Mouse (Mus musculus): Measurements from ENCODE around the gene Dennd1b. TPM values are rescaled to one million over a fixed set of nuclear protein-coding genes. Genes with fewer than 3 reads are reported as not detected.

Dennd1b gene
- polyA plus RNA-seq, 1 experiment from 2014 or later = 10.9 TPM

DNA sequence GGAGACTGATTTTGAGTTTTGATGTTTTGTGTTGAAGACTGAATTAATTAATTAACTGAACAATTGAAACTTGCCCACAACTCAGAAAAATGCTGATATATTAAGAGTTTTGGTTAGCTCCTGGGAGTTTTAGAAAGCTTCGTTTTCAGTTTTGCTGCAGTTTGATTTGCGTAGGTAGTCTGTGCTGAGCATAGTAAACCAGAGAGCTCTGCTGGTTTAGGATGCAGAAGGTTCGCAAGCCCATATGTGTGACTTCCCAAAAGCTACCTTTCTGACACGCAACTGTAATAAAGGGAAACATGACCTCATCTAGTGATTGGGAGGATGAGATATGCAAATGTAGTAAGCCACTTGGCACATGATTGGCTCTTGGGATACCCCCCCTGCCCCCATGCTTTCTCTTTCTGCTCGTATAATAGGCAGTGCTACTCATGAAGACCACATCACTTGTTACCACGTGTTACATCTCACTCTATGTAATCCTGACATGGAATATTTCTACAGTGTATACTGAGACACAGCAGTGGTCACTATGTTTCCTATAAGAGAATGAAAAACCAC is 23.6 kb upstream of the Dennd1b start:
- WGBS = 75% methylated on average over 6 of the region's 6 CpGs
- no peak overlapping the region for H3K27ac ChIP-seq
- no peak for ATAC-seq (ENCODE audit: low FRiP score)

DNA sequence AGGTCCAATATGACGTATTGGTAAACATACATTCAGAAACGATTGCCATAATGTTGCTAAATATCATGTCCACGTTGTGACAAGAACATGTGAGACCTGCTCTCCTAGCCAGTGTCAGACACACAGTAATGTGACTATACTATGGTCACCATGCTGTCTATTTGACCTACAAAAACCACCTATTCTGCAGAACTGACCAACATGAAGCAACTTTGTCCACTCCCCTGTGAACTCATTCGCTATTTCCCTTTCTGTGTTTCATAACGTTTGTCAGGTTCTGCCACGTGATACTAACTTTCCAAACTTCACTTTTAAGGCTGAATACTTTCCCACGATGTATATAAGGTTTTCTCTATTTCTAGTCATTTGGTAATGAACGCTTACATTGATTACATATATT is 22.8 kb upstream of the Dennd1b start:
- no peak overlapping the region for H3K27ac ChIP-seq
- WGBS = 91% methylated on average over 8 of the region's 8 CpGs
- no peak for ATAC-seq (ENCODE audit: low FRiP score)

More for the DNA sequence above, 23.6 kb upstream of the Dennd1b start:
- Histone ChIP-seq H3K4me3 (no peak overlapping the region), H3K36me3 (no peaks in the 10 kb centered on the region), H3K9ac (no peak overlapping the region), H3K27me3 (no peaks in the 10 kb centered on the region), H3K9me3 (replicated peaks) (no peaks in the 10 kb centered on the region), H3K4me1 (no peaks in the 10 kb centered on the region), H3K4me2 (replicated peaks) (no peak overlapping the region)

DNA sequence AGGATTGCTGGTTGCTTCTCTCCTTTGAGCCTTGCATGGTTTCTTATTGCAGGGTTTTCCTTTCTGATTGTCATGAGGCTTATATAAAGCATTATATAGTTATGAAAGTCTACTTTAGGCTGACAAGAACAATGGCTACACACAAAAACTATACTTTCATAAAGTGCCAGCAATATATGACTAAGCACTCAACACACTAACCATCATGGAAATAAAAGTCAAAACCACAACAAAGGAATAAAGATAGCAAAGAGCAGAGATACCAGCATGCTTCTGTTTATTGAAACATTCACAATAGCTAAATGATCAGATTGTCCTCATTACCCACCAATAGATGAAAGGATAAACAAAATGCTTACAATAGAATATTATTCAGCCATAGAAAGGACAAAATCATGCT is 11.1 kb upstream of the Dennd1b start:
- H3K27me3 ChIP-seq = no peaks in the 10 kb centered on the region
- peaks cover 3% of the 10 kb centered on the region; the same call in 1 of the 2 replicates for H3K4me1 ChIP-seq
- H3K4me2 ChIP-seq (replicated peaks) = no peak overlapping the region
- ATAC-seq (ENCODE audit: low FRiP score) = no peak
- H3K27ac ChIP-seq = no peak overlapping the region
- no peak overlapping the region for H3K9ac ChIP-seq
- H3K9me3 ChIP-seq (replicated peaks) = no peaks in the 10 kb centered on the region
- H3K36me3 ChIP-seq = no peaks in the 10 kb centered on the region
- no peak overlapping the region for H3K4me3 ChIP-seq

More for the DNA sequence above, 22.8 kb upstream of the Dennd1b start:
- Histone ChIP-seq H3K4me1 (no peaks in the 10 kb centered on the region), H3K4me3 (no peak overlapping the region), H3K36me3 (no peaks in the 10 kb centered on the region), H3K9ac (no peak overlapping the region), H3K4me2 (replicated peaks) (no peak overlapping the region), H3K27me3 (no peaks in the 10 kb centered on the region), H3K9me3 (replicated peaks) (no peaks in the 10 kb centered on the region)

DNA sequence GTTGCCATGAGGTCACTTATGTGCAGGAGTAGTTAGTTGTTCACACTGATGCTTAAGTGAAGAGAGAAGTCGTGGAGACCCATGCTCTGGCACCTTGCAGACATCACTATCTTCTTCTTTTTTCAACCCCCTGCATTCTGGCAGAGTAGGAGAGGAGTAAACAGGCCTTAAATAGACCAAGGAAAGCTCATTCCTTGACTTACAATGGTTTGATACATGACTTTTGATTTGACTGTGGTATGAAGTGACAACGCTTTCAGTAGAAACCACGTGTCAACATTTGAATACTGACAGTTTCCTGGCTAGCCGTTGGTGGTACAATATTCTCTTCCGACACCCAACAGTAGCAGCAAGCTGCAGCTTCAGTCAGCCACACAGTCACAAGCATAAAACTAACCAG is 8.3 kb upstream of the Dennd1b start:
- Histone ChIP-seq H3K4me1 (peaks cover 3% of the 10 kb centered on the region; the same call in 1 of the 2 replicates), H3K9ac (no peak overlapping the region), H3K27ac (no peak overlapping the region), H3K4me3 (no peak overlapping the region), H3K36me3 (no peaks in the 10 kb centered on the region), H3K9me3 (replicated peaks) (no peaks in the 10 kb centered on the region), H3K4me2 (replicated peaks) (no peak overlapping the region), H3K27me3 (no peaks in the 10 kb centered on the region)
- 89% methylated on average over 5 of the region's 5 CpGs for WGBS
- no peak for ATAC-seq (ENCODE audit: low FRiP score)

DNA sequence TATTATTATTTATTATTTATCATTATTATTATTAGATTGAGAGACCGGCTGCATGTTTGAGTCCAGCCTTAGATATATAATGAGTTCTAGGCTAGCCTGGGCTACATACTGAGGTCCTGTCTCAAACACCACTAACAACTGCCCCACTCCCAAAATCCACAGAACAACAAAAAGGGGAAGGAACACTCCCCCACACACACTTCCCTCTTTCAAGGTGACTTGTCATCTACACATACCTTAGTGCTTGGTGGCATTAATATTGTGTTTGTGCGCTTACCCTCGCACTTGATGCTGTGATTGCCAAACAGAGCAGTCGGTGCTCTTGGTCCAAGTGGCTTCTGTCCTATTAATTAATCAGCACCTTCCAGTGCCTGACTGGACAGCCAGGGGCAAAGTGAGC is 7.8 kb upstream of the Dennd1b start:
- no peaks in the 10 kb centered on the region for H3K9me3 ChIP-seq (replicated peaks)
- H3K27me3 ChIP-seq = no peaks in the 10 kb centered on the region
- no peak overlapping the region for H3K9ac ChIP-seq
- WGBS = 92% methylated on average over 4 of the region's 4 CpGs
- H3K4me2 ChIP-seq (replicated peaks) = no peak overlapping the region
- no peak overlapping the region for H3K4me3 ChIP-seq
- ATAC-seq (ENCODE audit: low FRiP score) = no peak
- H3K4me1 ChIP-seq = peaks cover 3% of the 10 kb centered on the region; the same call in 1 of the 2 replicates
- no peak overlapping the region for H3K27ac ChIP-seq
- no peaks in the 10 kb centered on the region for H3K36me3 ChIP-seq

DNA sequence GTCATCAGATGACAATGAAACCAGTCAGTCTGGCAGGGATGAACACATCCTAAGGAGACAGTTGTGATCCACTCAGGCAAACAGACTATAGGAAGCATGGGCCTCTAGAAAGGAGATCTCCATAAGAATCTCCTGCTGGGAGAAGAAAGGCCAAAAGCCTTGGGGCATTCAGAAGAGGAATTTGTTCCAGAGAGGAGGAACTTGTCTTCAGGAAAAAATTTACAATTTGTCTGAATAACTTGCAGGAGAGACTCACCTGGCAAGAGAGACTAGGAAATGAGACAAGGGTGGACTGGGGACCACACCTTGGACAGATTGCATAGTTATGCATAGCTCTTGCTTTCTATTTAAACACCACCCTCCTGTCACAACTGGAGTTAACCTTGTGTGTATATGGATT is 6.7 kb upstream of the Dennd1b start:
- no peaks in the 10 kb centered on the region for H3K9me3 ChIP-seq (replicated peaks)
- ATAC-seq (ENCODE audit: low FRiP score) = no peak

DNA sequence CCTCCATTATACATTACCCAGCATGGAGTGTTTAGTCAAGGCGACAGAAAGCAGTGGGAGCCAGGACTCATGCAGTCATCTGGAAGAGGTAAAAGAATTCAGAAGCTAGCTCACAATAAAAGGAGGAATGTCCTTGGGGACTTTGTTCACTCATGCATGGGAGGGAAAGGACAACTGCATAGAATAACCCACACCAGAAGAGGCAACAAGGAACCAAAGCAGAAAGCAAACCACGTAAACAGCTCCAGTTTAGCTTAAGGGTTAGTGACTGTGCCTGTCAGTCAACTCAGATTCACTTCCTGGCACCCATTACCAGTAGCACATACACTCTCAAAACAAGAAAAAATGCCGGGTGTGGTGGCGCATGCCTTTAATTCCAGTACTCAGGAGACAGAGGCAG is 6.1 kb upstream of the Dennd1b start:
- H3K27me3 ChIP-seq = no peaks in the 10 kb centered on the region
- H3K9ac ChIP-seq = no peak overlapping the region
- H3K36me3 ChIP-seq = no peaks in the 10 kb centered on the region
- H3K27ac ChIP-seq = no peak overlapping the region
- no peak for ATAC-seq (ENCODE audit: low FRiP score)
- no peak overlapping the region for H3K4me2 ChIP-seq (replicated peaks)
- H3K4me3 ChIP-seq = no peak overlapping the region
- peaks cover 3% of the 10 kb centered on the region; the same call in 1 of the 2 replicates for H3K4me1 ChIP-seq
- H3K9me3 ChIP-seq (replicated peaks) = no peaks in the 10 kb centered on the region
- 39% methylated on average over 4 of the region's 4 CpGs for WGBS

More for the DNA sequence above, 6.7 kb upstream of the Dennd1b start:
- peaks cover 3% of the 10 kb centered on the region; the same call in 1 of the 2 replicates for H3K4me1 ChIP-seq
- H3K27me3 ChIP-seq = no peaks in the 10 kb centered on the region
- H3K4me3 ChIP-seq = no peak overlapping the region
- no peak overlapping the region for H3K27ac ChIP-seq
- no peak overlapping the region for H3K4me2 ChIP-seq (replicated peaks)
- no peaks in the 10 kb centered on the region for H3K36me3 ChIP-seq
- H3K9ac ChIP-seq = no peak overlapping the region

DNA sequence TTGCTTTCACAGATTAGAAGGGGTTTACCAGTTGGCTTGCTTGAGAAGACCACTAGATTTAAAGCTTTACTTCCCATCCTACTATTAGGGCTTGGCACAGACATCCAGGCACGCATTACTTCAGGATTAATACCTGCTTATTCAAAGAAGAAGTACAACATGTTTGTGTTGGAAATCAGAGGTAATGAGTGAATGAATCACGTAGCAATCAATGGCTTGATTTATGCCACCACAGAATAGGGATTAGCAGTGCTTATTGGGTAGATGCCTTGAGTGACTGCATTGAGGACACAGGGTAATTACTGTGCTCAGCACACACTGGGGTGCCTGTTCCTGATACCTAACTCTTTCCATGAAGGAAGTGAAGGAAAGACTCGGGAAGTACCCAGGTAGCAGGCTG is 4.4 kb upstream of the Dennd1b start:
- H3K36me3 ChIP-seq = no peaks in the 10 kb centered on the region
- no peak overlapping the region for H3K9ac ChIP-seq
- 78% methylated on average over 3 of the region's 3 CpGs for WGBS
- peaks cover 8% of the 10 kb centered on the region for H3K4me1 ChIP-seq
- no peak overlapping the region for H3K4me3 ChIP-seq
- H3K27me3 ChIP-seq = no peaks in the 10 kb centered on the region
- no peak overlapping the region for H3K4me2 ChIP-seq (replicated peaks)
- ATAC-seq (ENCODE audit: low FRiP score) = no peak
- H3K27ac ChIP-seq = no peak overlapping the region
- no peaks in the 10 kb centered on the region for H3K9me3 ChIP-seq (replicated peaks)

DNA sequence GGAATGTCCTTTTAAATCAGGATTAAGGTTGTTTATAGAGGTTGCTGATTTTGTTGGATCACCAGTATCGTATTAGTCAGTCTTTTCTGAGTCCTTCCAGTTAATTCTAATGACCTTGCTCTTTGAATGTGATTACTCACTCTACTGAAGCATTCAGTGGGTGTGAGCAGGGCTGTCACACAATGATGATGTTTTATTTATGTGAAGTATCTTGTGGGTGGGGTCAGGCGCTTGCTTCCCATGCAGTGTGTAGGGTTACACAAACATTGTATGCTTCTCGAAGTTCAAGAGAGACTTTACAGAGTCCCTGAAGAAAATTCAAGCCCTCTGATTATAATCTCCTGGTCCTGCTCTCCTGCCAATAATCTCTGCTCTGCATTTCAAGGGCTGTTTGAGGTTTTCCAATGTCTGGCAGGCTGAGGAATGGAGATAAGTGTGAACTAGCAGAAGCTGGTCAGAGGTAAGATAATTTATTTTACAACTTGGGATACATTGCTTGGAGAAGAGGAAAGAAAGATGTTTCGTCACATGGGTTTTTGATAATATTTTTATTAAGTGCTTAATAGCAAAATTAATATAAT is 3.2 kb upstream of the Dennd1b start:
- WGBS = 72% methylated on average over 4 of the region's 4 CpGs
- H3K4me2 ChIP-seq (replicated peaks) = no peak overlapping the region
- no peak overlapping the region for H3K9ac ChIP-seq
- peaks cover 8% of the 10 kb centered on the region for H3K4me1 ChIP-seq
- H3K9me3 ChIP-seq (replicated peaks) = no peaks in the 10 kb centered on the region
- no peak overlapping the region for H3K27ac ChIP-seq
- no peaks in the 10 kb centered on the region for H3K36me3 ChIP-seq
- no peaks in the 10 kb centered on the region for H3K27me3 ChIP-seq
- H3K4me3 ChIP-seq = no peak overlapping the region
- ATAC-seq (ENCODE audit: low FRiP score) = no peak

DNA sequence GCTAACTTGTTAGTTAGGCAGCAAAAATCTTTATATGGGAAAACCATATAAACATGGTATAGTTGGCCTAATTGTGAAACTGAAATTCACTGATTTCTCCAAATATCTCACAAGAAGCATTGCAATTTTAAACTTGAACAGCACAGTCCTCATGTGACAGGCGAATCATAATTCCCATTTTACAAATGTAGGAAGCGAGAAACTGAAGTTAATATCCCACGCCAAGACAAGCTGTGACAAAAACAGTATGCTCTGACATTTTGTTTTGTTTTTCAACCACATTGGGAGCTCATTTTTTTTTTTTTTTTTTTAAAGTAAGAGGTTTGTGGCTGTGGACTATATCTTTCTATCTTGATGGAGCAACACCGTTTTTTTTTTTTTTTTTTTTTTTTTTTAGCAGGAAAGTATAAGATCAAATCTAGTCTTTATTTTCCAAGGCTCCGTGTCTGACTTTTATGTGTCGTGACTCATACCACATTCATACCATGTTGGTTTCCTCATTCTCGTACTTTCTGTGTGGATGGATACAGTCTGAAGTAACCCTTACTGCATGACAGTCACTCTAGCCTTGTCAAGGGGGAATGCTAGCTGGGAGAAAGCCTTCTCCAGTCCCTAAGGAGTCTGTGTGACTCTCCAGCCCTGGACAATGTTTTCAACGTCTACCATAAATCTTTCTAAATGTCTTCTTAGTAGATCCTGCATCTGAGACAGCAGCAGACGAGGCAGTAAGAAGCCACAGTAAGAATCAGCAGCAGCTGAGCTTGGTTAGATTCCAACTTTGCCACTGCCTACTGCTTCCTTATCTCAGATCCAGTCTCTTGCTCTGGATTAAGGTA is 751 bp upstream of the Dennd1b start:
- H3K27ac ChIP-seq = no peak overlapping the region
- no peaks in the 10 kb centered on the region for H3K9me3 ChIP-seq (replicated peaks)
- ATAC-seq (ENCODE audit: low FRiP score) = no peak
- H3K9ac ChIP-seq = no peak overlapping the region
- H3K4me2 ChIP-seq (replicated peaks) = peak overlapping the region; percentile 70
- 58% methylated on average over 8 of the region's 9 CpGs for WGBS
- peaks cover 5% of the 10 kb centered on the region; the same call in 1 of the 2 replicates for H3K4me1 ChIP-seq
- H3K36me3 ChIP-seq = no peaks in the 10 kb centered on the region
- peak overlapping the region; percentile 92 for H3K4me3 ChIP-seq
- no peaks in the 10 kb centered on the region for H3K27me3 ChIP-seq

DNA sequence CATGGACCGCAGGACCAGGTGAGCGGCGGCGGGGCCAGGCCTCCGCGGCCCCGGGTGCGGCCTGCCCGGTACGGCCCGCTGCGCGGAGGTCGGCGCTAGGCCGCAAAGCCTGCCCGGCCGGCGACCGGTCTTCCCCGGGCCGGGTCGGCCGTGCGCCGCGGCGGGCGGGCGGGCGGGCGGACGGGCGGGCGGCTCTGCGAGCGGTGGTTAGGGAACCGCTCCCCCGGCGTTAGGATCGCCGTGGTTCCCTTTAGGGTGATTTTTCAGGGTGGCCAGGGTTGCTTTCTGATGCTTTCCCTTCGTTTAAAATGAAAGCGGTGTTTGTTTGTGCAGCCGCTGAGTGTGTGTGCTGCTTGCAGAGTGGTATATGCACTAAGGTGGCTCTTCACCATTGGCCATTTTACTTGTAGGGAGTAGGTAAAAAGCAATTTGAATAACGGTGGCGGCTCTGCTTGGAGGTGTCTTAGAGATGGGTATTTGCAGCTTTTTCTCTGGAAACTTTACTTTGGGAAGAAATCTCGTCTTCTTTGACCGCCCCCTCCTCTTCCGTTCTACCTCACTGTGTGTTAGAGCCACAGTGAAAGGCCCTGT is 728 bp downstream of the Dennd1b start:
- H3K4me3 ChIP-seq = peak overlapping the region; percentile 92
- peaks cover 5% of the 10 kb centered on the region; the same call in 1 of the 2 replicates for H3K4me1 ChIP-seq
- peak overlapping the region; percentile 94 for H3K9ac ChIP-seq
- H3K27ac ChIP-seq = peak overlapping the region; percentile 89
- no peaks in the 10 kb centered on the region for H3K27me3 ChIP-seq
- WGBS = under 1% methylated on average over 46 of the region's 50 CpGs
- ATAC-seq (ENCODE audit: low FRiP score) = peak; percentile 91
- H3K9me3 ChIP-seq (replicated peaks) = no peaks in the 10 kb centered on the region
- H3K36me3 ChIP-seq = no peaks in the 10 kb centered on the region
- H3K4me2 ChIP-seq (replicated peaks) = peak overlapping the region; percentile 70

DNA sequence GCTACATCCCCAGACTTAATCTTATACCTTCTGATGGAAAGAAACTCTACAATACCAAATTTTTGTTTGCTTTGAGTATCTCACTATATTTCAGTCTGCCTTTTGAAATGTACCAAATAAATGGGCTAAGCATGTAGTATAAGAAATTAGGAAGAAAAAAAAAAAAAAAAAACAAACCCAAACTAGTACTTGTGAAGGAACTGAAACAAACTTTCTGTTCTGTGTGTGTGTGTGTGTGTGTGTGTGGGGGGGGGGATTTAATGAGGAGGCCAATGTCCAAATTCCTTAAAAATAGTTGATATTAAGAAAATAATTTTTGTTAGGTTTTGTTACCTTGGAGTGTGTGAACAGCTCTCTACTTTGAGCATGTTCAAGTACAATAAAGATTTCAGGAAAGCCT is 1.8 kb downstream of the Dennd1b start:
- no peak overlapping the region for H3K9ac ChIP-seq
- peaks cover 5% of the 10 kb centered on the region; the same call in 1 of the 2 replicates for H3K4me1 ChIP-seq
- no peaks in the 10 kb centered on the region for H3K27me3 ChIP-seq
- ATAC-seq (ENCODE audit: low FRiP score) = no peak
- H3K36me3 ChIP-seq = no peaks in the 10 kb centered on the region
- H3K4me2 ChIP-seq (replicated peaks) = 0 out of 2 replicates have a peak overlapping the region, but pooled peaks have one; percentile 25
- no peak overlapping the region for H3K4me3 ChIP-seq
- H3K9me3 ChIP-seq (replicated peaks) = no peaks in the 10 kb centered on the region
- H3K27ac ChIP-seq = no peak overlapping the region

Measured in hindbrain, embryonic 12.5 days (tissue).